Comparison of ENCODE assay signal across 16 mouse cellular contexts in genomic region chr4:130009043-130009442, GRCm38 (mm10). TPM values are rescaled to one million over a fixed set of nuclear protein-coding genes. Genes with fewer than 3 reads are reported as not detected.
"Had no signal": no experiment of that assay in that cellular context is flagged by ENCODE, and none has a peak within 500 bp of the region (broad histone marks: within the 10 kb centered on the region; RNA-seq: fewer than 3 reads in every experiment).

No protein-coding gene starts in this region.

- DNase-seq: kidney, postnatal 25 days; layer of hippocampus, adult 9-11 months; lung, adult 2 months; lung, postnatal 36 days; midbrain, embryonic 14.5 days; right cerebral cortex, adult 18-20 months; right cerebral cortex, postnatal 25 days; thymus, adult 2 months; thymus, postnatal 25 days had no signal

- H3K27ac ChIP-seq: limb, embryonic 10.5 days; liver, embryonic 15.5 days; midbrain, embryonic 10.5 days; neural tube, embryonic 15.5 days; stomach, postnatal 0 days had no signal

- H3K4me3 ChIP-seq: limb, embryonic 10.5 days; liver, embryonic 15.5 days; midbrain, embryonic 10.5 days; myocyte; neural tube, embryonic 15.5 days had no signal

RNA-seq across cellular contexts. Expression of gene Col16a1, which starts 38.6 kb away (rescaled TPM):
- total RNA-seq: megakaryocyte, adult 5-6 weeks had no signal
